Mouse (Mus musculus): ENCODE results near the gene Aadacl2. TPM values are rescaled to one million over a fixed set of nuclear protein-coding genes. Genes with fewer than 3 reads are reported as not detected.

The Aadacl2 gene
- polyA plus RNA-seq, 1 experiment = not detected

DNA sequence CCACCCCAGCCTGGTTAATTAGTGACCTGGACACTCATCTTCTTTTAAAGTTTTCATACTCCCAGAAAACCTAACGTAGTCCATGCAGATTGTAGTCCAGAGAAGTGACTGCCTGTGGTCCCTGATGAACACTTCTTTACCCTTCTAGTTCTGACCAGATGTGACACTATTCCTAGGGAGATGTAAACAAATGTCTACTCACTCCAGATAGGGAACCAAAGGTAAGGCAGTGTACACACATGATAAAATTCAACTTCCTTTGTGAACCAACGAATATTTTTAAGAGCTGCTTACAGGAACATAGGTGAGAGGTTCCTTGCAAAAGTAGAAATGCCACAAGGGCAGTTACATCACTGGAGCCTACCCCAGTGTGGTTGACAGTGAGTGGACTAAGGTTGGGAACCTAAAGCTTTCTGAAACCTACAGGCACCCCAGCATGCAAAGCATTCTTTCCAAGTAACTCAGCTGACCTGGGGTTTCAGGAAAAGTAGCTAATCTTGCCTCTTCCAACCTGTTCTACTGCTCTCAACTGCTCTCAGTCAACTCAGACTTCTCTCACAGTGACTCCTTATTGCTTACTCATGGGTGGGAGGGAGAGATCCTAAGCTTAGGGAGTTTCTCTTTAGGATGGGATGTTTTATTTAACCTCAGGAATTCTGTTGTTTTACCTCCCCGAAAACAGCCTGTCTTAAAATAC, 46.8 kb downstream of the Aadacl2 start:
- WGBS = 61% methylated on average over 3 of the region's 3 CpGs
- Histone ChIP-seq H3K4me1 (ENCODE audit: control insufficient read depth, insufficient read depth, insufficient read length) (no peaks in the 10 kb centered on the region), H3K27ac (ENCODE audit: insufficient read depth, low read length) (no peak overlapping the region), H3K4me3 (ENCODE audit: extremely low read depth, insufficient read depth, insufficient read length) (no peak overlapping the region), H3K27me3 (ENCODE audit: control insufficient read depth, insufficient read depth, low read length) (no peaks in the 10 kb centered on the region), H3K36me3 (ENCODE audit: control insufficient read depth, insufficient read depth, low read length) (no peaks in the 10 kb centered on the region)
- no peak for TF ChIP-seq POLR2A (IDR thresholded peaks at IDR 0.05; ENCODE audit: low read depth, low read length)
- TF ChIP-seq CTCF (IDR thresholded peaks at IDR 0.05; ENCODE audit: extremely low read depth, insufficient read depth, insufficient read length, insufficient replicate concordance) = no peak
- no peak for DNase-seq (ENCODE audit: low read depth in 1 of 2, low spot score in 2 of 2)

DNA sequence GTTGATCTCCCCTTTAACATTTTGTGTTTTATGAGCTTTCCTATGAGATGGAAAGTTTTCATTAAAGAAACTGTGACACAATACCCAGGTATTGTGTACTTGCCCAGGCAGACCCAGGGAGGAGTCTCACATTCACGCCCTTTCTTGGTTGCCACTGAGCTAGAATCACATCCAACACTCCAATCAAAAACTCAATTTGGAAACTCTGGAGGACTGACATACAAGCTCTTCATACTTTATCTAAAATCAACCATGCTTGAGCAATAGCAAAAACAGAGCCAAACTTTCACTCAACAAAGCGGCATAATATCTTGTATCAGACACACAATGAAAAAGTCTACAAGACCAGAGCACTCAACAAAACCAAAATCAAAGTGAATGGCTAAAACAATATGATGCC, 47.4 kb downstream of the Aadacl2 start:
- Histone ChIP-seq H3K36me3 (ENCODE audit: control insufficient read depth, insufficient read depth, low read length) (no peaks in the 10 kb centered on the region), H3K27ac (ENCODE audit: insufficient read depth, low read length) (no peak overlapping the region), H3K27me3 (ENCODE audit: control insufficient read depth, insufficient read depth, low read length) (no peaks in the 10 kb centered on the region), H3K4me3 (ENCODE audit: extremely low read depth, insufficient read depth, insufficient read length) (no peak overlapping the region), H3K4me1 (ENCODE audit: control insufficient read depth, insufficient read depth, insufficient read length) (no peaks in the 10 kb centered on the region)
- 89% methylated on average over 2 of the region's 2 CpGs for WGBS
- no peak for TF ChIP-seq POLR2A (IDR thresholded peaks at IDR 0.05; ENCODE audit: low read depth, low read length)
- TF ChIP-seq CTCF (IDR thresholded peaks at IDR 0.05; ENCODE audit: extremely low read depth, insufficient read depth, insufficient read length, insufficient replicate concordance) = no peak
- DNase-seq (ENCODE audit: low read depth in 1 of 2, low spot score in 2 of 2) = no peak

DNA sequence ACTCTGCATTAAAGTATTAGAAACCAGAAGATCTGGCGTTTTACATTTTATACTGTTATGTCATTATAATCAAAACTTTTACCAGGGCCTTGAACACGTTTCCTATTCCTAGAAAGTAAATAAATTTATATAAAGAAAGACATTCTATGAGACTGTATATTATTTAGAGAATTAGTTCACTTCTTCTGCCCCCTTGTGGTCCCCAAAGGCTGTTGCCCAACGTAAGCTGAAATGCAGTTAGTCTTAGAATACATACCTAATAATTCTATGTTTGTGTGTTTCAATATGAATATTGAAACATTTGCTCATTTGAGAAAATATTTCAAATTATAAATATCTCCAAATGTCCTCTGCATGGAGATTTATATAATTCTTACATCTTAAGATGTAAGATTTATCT, 49.9 kb downstream of the Aadacl2 start:
- TF ChIP-seq POLR2A (IDR thresholded peaks at IDR 0.05; ENCODE audit: low read depth, low read length) (no peak), CTCF (IDR thresholded peaks at IDR 0.05; ENCODE audit: extremely low read depth, insufficient read depth, insufficient read length, insufficient replicate concordance) (no peak)
- Histone ChIP-seq H3K27ac (ENCODE audit: insufficient read depth, low read length) (no peak overlapping the region), H3K4me1 (ENCODE audit: control insufficient read depth, insufficient read depth, insufficient read length) (no peaks in the 10 kb centered on the region), H3K36me3 (ENCODE audit: control insufficient read depth, insufficient read depth, low read length) (no peaks in the 10 kb centered on the region), H3K4me3 (ENCODE audit: extremely low read depth, insufficient read depth, insufficient read length) (no peak overlapping the region), H3K27me3 (ENCODE audit: control insufficient read depth, insufficient read depth, low read length) (no peaks in the 10 kb centered on the region)
- no peak for DNase-seq (ENCODE audit: low read depth in 1 of 2, low spot score in 2 of 2)
- WGBS = 46% methylated on average over 3 of the region's 3 CpGs

DNA sequence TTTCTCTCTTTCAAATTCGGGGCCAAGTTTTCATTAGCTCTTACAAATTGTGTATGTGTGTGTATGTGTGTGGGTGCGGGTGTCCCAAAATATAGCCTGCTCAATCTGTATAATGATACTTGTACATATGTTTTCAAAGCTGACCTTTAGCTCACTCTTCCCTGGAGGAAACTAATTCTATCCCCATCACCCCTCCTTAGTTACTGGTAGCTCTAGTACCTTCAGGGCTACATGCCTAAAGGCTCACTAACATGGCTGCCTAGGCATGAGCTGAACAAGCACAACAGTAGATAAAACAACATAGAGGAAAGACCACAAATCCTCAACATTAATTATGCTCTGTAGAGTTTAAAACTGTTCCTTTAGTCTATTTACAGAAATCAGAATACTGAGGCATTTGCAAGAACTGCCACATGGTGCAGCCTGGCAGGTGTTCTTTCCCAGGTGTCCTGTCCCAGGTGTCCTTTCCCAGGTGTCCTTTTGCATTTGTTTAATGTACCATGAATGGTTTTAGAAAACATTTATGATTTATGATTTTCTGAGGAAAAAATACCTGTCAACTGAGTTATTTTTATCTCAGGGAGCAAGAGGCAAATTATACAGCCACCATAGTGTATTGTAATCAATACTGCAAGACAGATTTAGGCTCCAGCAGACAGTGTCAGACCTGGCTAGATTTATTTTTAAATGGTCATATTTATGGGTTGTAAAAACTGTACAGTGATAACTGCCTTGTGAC, 50.7 kb downstream of the Aadacl2 start:
- WGBS = 92% methylated on average over 2 of the region's 2 CpGs

DNA sequence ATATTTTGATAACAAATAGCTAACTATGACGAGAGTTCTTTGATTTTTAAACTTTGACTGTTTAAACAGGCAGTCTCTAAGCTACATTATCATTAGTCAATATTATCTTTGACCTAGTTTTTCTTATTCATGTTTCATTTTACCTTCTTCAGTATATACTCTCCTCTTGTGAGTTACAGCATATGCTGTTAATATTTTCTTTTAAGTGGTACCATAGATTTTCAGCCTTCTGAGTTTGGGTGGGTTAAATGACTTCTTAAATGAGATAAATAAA, 51.2 kb downstream of the Aadacl2 start:
- TF ChIP-seq CTCF (IDR thresholded peaks at IDR 0.05; ENCODE audit: extremely low read depth, insufficient read depth, insufficient read length, insufficient replicate concordance) (no peak), POLR2A (IDR thresholded peaks at IDR 0.05; ENCODE audit: low read depth, low read length) (no peak)
- Histone ChIP-seq H3K27ac (ENCODE audit: insufficient read depth, low read length) (no peak overlapping the region), H3K4me3 (ENCODE audit: extremely low read depth, insufficient read depth, insufficient read length) (no peak overlapping the region), H3K27me3 (ENCODE audit: control insufficient read depth, insufficient read depth, low read length) (no peaks in the 10 kb centered on the region), H3K4me1 (ENCODE audit: control insufficient read depth, insufficient read depth, insufficient read length) (no peaks in the 10 kb centered on the region), H3K36me3 (ENCODE audit: control insufficient read depth, insufficient read depth, low read length) (no peaks in the 10 kb centered on the region)
- 88% methylated on average over 1 of the region's 1 CpGs for WGBS
- no peak for DNase-seq (ENCODE audit: low read depth in 1 of 2, low spot score in 2 of 2)

More for the DNA sequence above, 50.7 kb downstream of the Aadacl2 start:
- Histone ChIP-seq H3K27ac (ENCODE audit: insufficient read depth, low read length) (no peak overlapping the region), H3K36me3 (ENCODE audit: control insufficient read depth, insufficient read depth, low read length) (no peaks in the 10 kb centered on the region), H3K4me1 (ENCODE audit: control insufficient read depth, insufficient read depth, insufficient read length) (no peaks in the 10 kb centered on the region), H3K27me3 (ENCODE audit: control insufficient read depth, insufficient read depth, low read length) (no peaks in the 10 kb centered on the region), H3K4me3 (ENCODE audit: extremely low read depth, insufficient read depth, insufficient read length) (no peak overlapping the region)
- TF ChIP-seq POLR2A (IDR thresholded peaks at IDR 0.05; ENCODE audit: low read depth, low read length) (no peak), CTCF (IDR thresholded peaks at IDR 0.05; ENCODE audit: extremely low read depth, insufficient read depth, insufficient read length, insufficient replicate concordance) (no peak)
- no peak for DNase-seq (ENCODE audit: low read depth in 1 of 2, low spot score in 2 of 2)

Other genes starting within 250 kb of the Aadacl2 start
- gene Gm8298, start 145.7 kb upstream of the Aadacl2 start, polyA plus RNA-seq (2012; rRNA removed) = not detected in 2 replicates
- gene C130079G13Rik, start 81.5 kb upstream of the Aadacl2 start, polyA plus RNA-seq (2012; rRNA removed) = not detected in 2 replicates
- not detected in 2 replicates for gene Aadac, start 19.0 kb downstream of the Aadacl2 start, polyA plus RNA-seq (2012; rRNA removed)
- 1.8 and 2.1 TPM in 2 replicates for gene Sucnr1, start 75.1 kb downstream of the Aadacl2 start, polyA plus RNA-seq (2012; rRNA removed)

Data from spleen, adult 2 months (tissue).